Mouse (Mus musculus): ENCODE data around the gene 6030452D12Rik. TPM values are rescaled to one million over a fixed set of nuclear protein-coding genes. Genes with fewer than 3 reads are reported as not detected.

The 6030452D12Rik gene
- total RNA-seq (2014; fragmentation: Nextera tagmentation) (not detected in 2 replicates), total RNA-seq (2017) (not detected in 2 replicates)

GRCm38 (mm10) chr8:106500018-106500685 lies at the start of gene 6030452D12Rik:
Gene 6030452D12Rik (plus strand): TSS chr8:106500522.
- peak; percentile 99 for ATAC-seq (replicated peaks; ENCODE audit: poor library complexity, severe bottlenecking)

GRCm38 (mm10) chr8:106451301-106452085 lies 48.8 kb upstream of the 6030452D12Rik start:
- no peak for ATAC-seq (replicated peaks; ENCODE audit: poor library complexity, severe bottlenecking)

- no peak for ATAC-seq (replicated peaks; ENCODE audit: poor library complexity, severe bottlenecking)
Observed at GRCm38 (mm10) chr8:106452701-106453481, 47.4 kb upstream of the 6030452D12Rik start.

- no peak for ATAC-seq (replicated peaks; ENCODE audit: poor library complexity, severe bottlenecking)
Observed at GRCm38 (mm10) chr8:106454036-106454435, 46.3 kb upstream of the 6030452D12Rik start.

- no peak for ATAC-seq (replicated peaks; ENCODE audit: poor library complexity, severe bottlenecking)
Observed at GRCm38 (mm10) chr8:106462131-106462530, 38.2 kb upstream of the 6030452D12Rik start.

- no peak for ATAC-seq (replicated peaks; ENCODE audit: poor library complexity, severe bottlenecking)
Observed at GRCm38 (mm10) chr8:106463795-106464194, 36.5 kb upstream of the 6030452D12Rik start.

GRCm38 (mm10) chr8:106469485-106469884 lies 30.8 kb upstream of the 6030452D12Rik start:
- no peak for ATAC-seq (replicated peaks; ENCODE audit: poor library complexity, severe bottlenecking)

- no peak for ATAC-seq (replicated peaks; ENCODE audit: poor library complexity, severe bottlenecking)
Observed at GRCm38 (mm10) chr8:106474001-106474400, 26.3 kb upstream of the 6030452D12Rik start.

- no peak for ATAC-seq (replicated peaks; ENCODE audit: poor library complexity, severe bottlenecking)
Observed at GRCm38 (mm10) chr8:106504241-106504640, 3.9 kb downstream of the 6030452D12Rik start.

- ATAC-seq (replicated peaks; ENCODE audit: poor library complexity, severe bottlenecking) = no peak
Observed at GRCm38 (mm10) chr8:106505328-106505965, 5.1 kb downstream of the 6030452D12Rik start.

- ATAC-seq (replicated peaks; ENCODE audit: poor library complexity, severe bottlenecking) = no peak
Observed at GRCm38 (mm10) chr8:106506106-106506505, 5.8 kb downstream of the 6030452D12Rik start.

- peak; percentile 40 for ATAC-seq (replicated peaks; ENCODE audit: poor library complexity, severe bottlenecking)
Observed at GRCm38 (mm10) chr8:106507761-106508331, 7.5 kb downstream of the 6030452D12Rik start.

- no peak for ATAC-seq (replicated peaks; ENCODE audit: poor library complexity, severe bottlenecking)
Observed at GRCm38 (mm10) chr8:106508456-106508855, 8.1 kb downstream of the 6030452D12Rik start.

- ATAC-seq (replicated peaks; ENCODE audit: poor library complexity, severe bottlenecking) = no peak
Observed at GRCm38 (mm10) chr8:106509079-106509780, 8.9 kb downstream of the 6030452D12Rik start.

- no peak for ATAC-seq (replicated peaks; ENCODE audit: poor library complexity, severe bottlenecking)
Observed at GRCm38 (mm10) chr8:106510365-106510975, 10.1 kb downstream of the 6030452D12Rik start, which contains the start of gene Cdh3. Gene Cdh3 (plus strand): TSS chr8:106510891.

- peak; percentile 36 for ATAC-seq (replicated peaks; ENCODE audit: poor library complexity, severe bottlenecking)
Observed at GRCm38 (mm10) chr8:106511065-106511501, 10.8 kb downstream of the 6030452D12Rik start.

GRCm38 (mm10) chr8:106511531-106512041 lies 11.3 kb downstream of the 6030452D12Rik start:
- no peak for ATAC-seq (replicated peaks; ENCODE audit: poor library complexity, severe bottlenecking)

GRCm38 (mm10) chr8:106512475-106513150 lies 12.3 kb downstream of the 6030452D12Rik start:
- ATAC-seq (replicated peaks; ENCODE audit: poor library complexity, severe bottlenecking) = no peak
